Mouse (Mus musculus) CD8-positive naive resting alpha-beta T cell, adult 2 months (primary cell): ENCODE measurements around the gene Olfr635.
"Not testable (repeated sequence)": the region's sequence is repeated elsewhere in the genome, so short reads cannot be mapped to it uniquely, and the experiment has no call there.

ENCODE experiments used
- DNase-seq, 2 experiments: peaks; one replicate each; pipeline ENCODE4 v3.0.0; 2022; ENCODE audit warnings: low read depth in 2 of 2, low spot score in 2 of 2

The Olfr635 gene

GRCm38 (mm10) chr7:103970852-103971251, at the start of gene Olfr635:
Olfr635 (plus strand) TSS chr7:103971152.
- no peak for DNase-seq

- DNase-seq = no peak
Measured at GRCm38 (mm10) chr7:103928525-103928924, 42.4 kb upstream of the Olfr635 start, which contains the start of gene Olfr631. Olfr631 (plus strand) TSS chr7:103928825.

- no peak for DNase-seq
Measured at GRCm38 (mm10) chr7:103934264-103934663, 36.7 kb upstream of the Olfr635 start, which contains the start of gene Olfr632. Olfr632 (plus strand) TSS chr7:103934347.

GRCm38 (mm10) chr7:103942730-103943129, 28.2 kb upstream of the Olfr635 start:
- peak in 1 of 2 experiments; percentile 14 for DNase-seq

- DNase-seq = no peak
Measured at GRCm38 (mm10) chr7:103944137-103944536, 26.8 kb upstream of the Olfr635 start, which contains the start of gene Olfr633. Olfr633 (plus strand) TSS chr7:103944437.

- DNase-seq = not testable (repeated sequence)
Measured at GRCm38 (mm10) chr7:103966873-103967272, 4.1 kb upstream of the Olfr635 start.

- no peak for DNase-seq
Measured at GRCm38 (mm10) chr7:103971782-103972181, 830 bp downstream of the Olfr635 start.

- DNase-seq = no peak
Measured at GRCm38 (mm10) chr7:103998446-103998845, 27.5 kb downstream of the Olfr635 start, which contains the start of gene Olfr638. Olfr638 (plus strand) TSS chr7:103998746.

GRCm38 (mm10) chr7:103999124-103999523, 28.2 kb downstream of the Olfr635 start:
- no peak for DNase-seq

- no peak for DNase-seq
Measured at GRCm38 (mm10) chr7:104017203-104017602, 46.3 kb downstream of the Olfr635 start, which contains the start of gene Olfr639. Olfr639 (minus strand) TSS chr7:104017303.

GRCm38 (mm10) chr7:104018953-104019352, 48.0 kb downstream of the Olfr635 start:
- no peak for DNase-seq

- no peak for DNase-seq
Measured at GRCm38 (mm10) chr7:104021651-104022050, 50.7 kb downstream of the Olfr635 start.

- no peak for DNase-seq
Measured at GRCm38 (mm10) chr7:104025473-104025872, 54.5 kb downstream of the Olfr635 start, which contains the start of gene Olfr640. Olfr640 (minus strand) TSS chr7:104025573.

- DNase-seq = no peak
Measured at GRCm38 (mm10) chr7:104026978-104027377, 56.0 kb downstream of the Olfr635 start.

GRCm38 (mm10) chr7:104035145-104035544, 64.2 kb downstream of the Olfr635 start, which contains the start of gene Olfr641:
Olfr641 (plus strand) TSS chr7:104035445.
- DNase-seq = no peak
